In genomic region chr1:193200640-193201382, GRCm38 (mm10) we compare ENCODE assay signal across 13 mouse cellular contexts. TPM values are rescaled to one million over a fixed set of nuclear protein-coding genes. Genes with fewer than 3 reads are reported as not detected.
DNase-seq lines count a peak whose midpoint lies in the region; ATAC-seq and TF ChIP-seq lines count a peak whose summit lies in the region.
"Had no signal": no experiment of that assay in that cellular context is flagged by ENCODE, and none has a peak within 500 bp of the region (broad histone marks: within the 10 kb centered on the region; RNA-seq: fewer than 3 reads in every experiment).

No protein-coding gene starts in this region.

- peak overlapping the region; percentile 14; the same call in 1 of the 2 replicates for H3K27ac ChIP-seq in liver, adult 2 months (replicated peaks; ENCODE audit: insufficient read depth, low read depth, low read length)
- H3K27ac ChIP-seq: forebrain, embryonic 15.5 days; heart, embryonic 13.5 days had no signal

- peak overlapping the region; percentile 15; the same call in 1 of the 2 replicates for H3K4me3 ChIP-seq in liver, adult 2 months (ENCODE audit: insufficient read depth, low read depth, low read length)
- H3K4me3 ChIP-seq: forebrain, embryonic 15.5 days; heart, embryonic 13.5 days; myocyte had no signal

- no peaks in the 10 kb centered on the region for H3K36me3 ChIP-seq in liver, adult 2 months (ENCODE audit: control insufficient read depth, insufficient read depth, low read length)
- H3K36me3 ChIP-seq: forebrain, embryonic 15.5 days; heart, embryonic 13.5 days had no signal

- DNase-seq in liver, adult 2 months (ENCODE audit: extremely low read depth, low read depth, low spot score): no peak
- no peak for DNase-seq in liver
- peak; percentile 75 for DNase-seq in thymus, postnatal 14 days
- no peak for DNase-seq in urinary bladder, postnatal 36 days (ENCODE audit: low spot score in 2 of 2)
- no peak for DNase-seq in left cerebral cortex, postnatal 25 days (ENCODE audit: low spot score in 2 of 2)
- no peak for DNase-seq in left cerebral cortex, adult 18-20 months (ENCODE audit: low spot score in 2 of 2)
- DNase-seq: right cerebral cortex, postnatal 25 days had no signal

- 83% methylated on average over 8 of the region's 8 CpGs for WGBS in liver, adult 2 months

- no peak overlapping the region for H3K9ac ChIP-seq in liver, adult 2 months (ENCODE audit: low read depth, low read length)
- H3K9ac ChIP-seq: forebrain, embryonic 15.5 days; heart, embryonic 13.5 days had no signal

- H3K4me1 ChIP-seq in liver, adult 2 months (ENCODE audit: control insufficient read depth, insufficient read depth, low read length): peaks cover 8% of the 10 kb centered on the region
- H3K4me1 ChIP-seq: forebrain, embryonic 15.5 days had no signal

- TF ChIP-seq CTCF in liver, adult 2 months (IDR thresholded peaks at IDR 0.05; ENCODE audit: low read depth, low read length): no peak

- H3K79me2 ChIP-seq in liver, adult 2 months (ENCODE audit: control insufficient read depth, insufficient read depth, low read length): no peaks in the 10 kb centered on the region

- TF ChIP-seq POLR2A in liver, adult 2 months (IDR thresholded peaks at IDR 0.05; ENCODE audit: extremely low read depth, insufficient read depth, low read length): no peak

- no peaks in the 10 kb centered on the region for H3K27me3 ChIP-seq in liver, adult 2 months (ENCODE audit: control insufficient read depth, insufficient read depth, low read length)
- H3K27me3 ChIP-seq: forebrain, embryonic 15.5 days; heart, embryonic 13.5 days had no signal

- peak; percentile 31 for ATAC-seq in granulocyte monocyte progenitor cell, adult 5-6 weeks (replicated peaks; ENCODE audit: poor library complexity, severe bottlenecking)
- ATAC-seq in megakaryocyte, adult 5-6 weeks (ENCODE audit: poor library complexity, severe bottlenecking): peak; percentile 44
- ATAC-seq: forebrain, embryonic 15.5 days; intestine, postnatal 0 days had no signal

- intact Hi-C loops in left cerebral cortex, postnatal 25 days (cut with DNase I): no loop called here

RNA-seq across cellular contexts. Expression of gene Traf3ip3, which starts 0.7 kb away (rescaled TPM):
- 0.65 and 0.67 TPM in 2 replicates for total RNA-seq in liver, adult 2 months (2014; rRNA removed)
- 0.21 and 0.88 TPM in 2 replicates for polyA plus RNA-seq in liver, adult 2 months (2012; rRNA removed)
- total RNA-seq in granulocyte monocyte progenitor cell, adult 5-6 weeks (2014; fragmentation: Nextera tagmentation): 77.4 and 94.9 TPM in 2 replicates
- total RNA-seq in granulocyte monocyte progenitor cell, adult 5-6 weeks (2017): 61.3 and 96.4 TPM in 2 replicates
- total RNA-seq in megakaryocyte, adult 5-6 weeks (2015): 86.6 and 94.4 TPM in 2 replicates
- 141 and 142 TPM in 2 replicates for total RNA-seq in megakaryocyte, adult 5-6 weeks (2017)
- 1 to 10 TPM; 1.0 to 3.1 TPM for total RNA-seq in left cerebral cortex, postnatal 25 days (2021)
- 1 to 10 TPM; 1.7 to 1.9 TPM for total RNA-seq in left cerebral cortex, adult 18-20 months (2021)

RNA-seq across cellular contexts. Expression of gene Lamb3, which starts 6.7 kb away (rescaled TPM):
- total RNA-seq in liver, adult 2 months (2014; rRNA removed): 1.7 and 2.0 TPM in 2 replicates
- 1.6 and 2.4 TPM in 2 replicates for polyA plus RNA-seq in liver, adult 2 months (2012; rRNA removed)
- total RNA-seq in granulocyte monocyte progenitor cell, adult 5-6 weeks (2014; fragmentation: Nextera tagmentation): 6.7 and 8.8 TPM in 2 replicates
- total RNA-seq in granulocyte monocyte progenitor cell, adult 5-6 weeks (2017): 2.9 and 3.2 TPM in 2 replicates
- total RNA-seq in megakaryocyte, adult 5-6 weeks (2015): 2.2 and 3.4 TPM in 2 replicates
- 2.5 and 6.5 TPM in 2 replicates for total RNA-seq in megakaryocyte, adult 5-6 weeks (2017)
- total RNA-seq in left cerebral cortex, postnatal 25 days (2021): 1 to 10 TPM in 1 of 2 experiments, under 1 TPM in 1; 0.89 to 1.9 TPM
- total RNA-seq in left cerebral cortex, adult 18-20 months (2021): 1 to 10 TPM in 1 of 2 experiments, under 1 TPM in 1; 0.98 to 2.2 TPM

RNA-seq across cellular contexts. Expression of gene A130010J15Rik, which starts 33.0 kb away (rescaled TPM):
- total RNA-seq in liver, adult 2 months (2014; rRNA removed): 8.1 and 8.7 TPM in 2 replicates
- polyA plus RNA-seq in liver, adult 2 months (2012; rRNA removed): 2.7 and 3.5 TPM in 2 replicates
- total RNA-seq in granulocyte monocyte progenitor cell, adult 5-6 weeks (2014; fragmentation: Nextera tagmentation): 6.2 and 6.7 TPM in 2 replicates
- 7.0 and 13.9 TPM in 2 replicates for total RNA-seq in granulocyte monocyte progenitor cell, adult 5-6 weeks (2017)
- 4.4 and 4.6 TPM in 2 replicates for total RNA-seq in megakaryocyte, adult 5-6 weeks (2015)
- 4.6 and 5.2 TPM in 2 replicates for total RNA-seq in megakaryocyte, adult 5-6 weeks (2017)
- 1 to 10 TPM; 2.4 to 3.4 TPM for total RNA-seq in left cerebral cortex, postnatal 25 days (2021)
- total RNA-seq in left cerebral cortex, adult 18-20 months (2021): 1 to 10 TPM; 3.1 to 4.3 TPM

RNA-seq across cellular contexts. Expression of gene Irf6, which starts 47.9 kb away (rescaled TPM):
- 33.4 and 38.0 TPM in 2 replicates for total RNA-seq in liver, adult 2 months (2014; rRNA removed)
- 42.5 and 56.0 TPM in 2 replicates for polyA plus RNA-seq in liver, adult 2 months (2012; rRNA removed)
- total RNA-seq in granulocyte monocyte progenitor cell, adult 5-6 weeks (2014; fragmentation: Nextera tagmentation): not detected in 2 replicates
- total RNA-seq in granulocyte monocyte progenitor cell, adult 5-6 weeks (2017): 0.22 TPM in 1 of 2 replicates, not detected in the other
- total RNA-seq in megakaryocyte, adult 5-6 weeks (2015): 0.21 TPM in 1 of 2 replicates, not detected in the other
- 0.24 and 0.26 TPM in 2 replicates for total RNA-seq in megakaryocyte, adult 5-6 weeks (2017)
- 1 to 10 TPM in 1 of 2 experiments, under 1 TPM in 1; 0.98 to 2.3 TPM for total RNA-seq in left cerebral cortex, postnatal 25 days (2021)
- 1 to 10 TPM; 1.6 to 1.7 TPM for total RNA-seq in left cerebral cortex, adult 18-20 months (2021)

Comparison
In these comparisons a context has a peak if more than half of its experiments do, and no peak if none do; other contexts are left out.
1. RNA of gene Traf3ip3, which starts 0.7 kb away (total RNA-seq): 86.6 to 142 TPM in megakaryocyte, adult 5-6 weeks and 61.3 to 96.4 TPM in granulocyte monocyte progenitor cell, adult 5-6 weeks; 1.0 to 3.1 TPM in left cerebral cortex, postnatal 25 days, 1.7 to 1.9 TPM in left cerebral cortex, adult 18-20 months and 0.65 to 0.67 TPM in liver, adult 2 months; every median in the first group is over 10 times any median in the second.